Mouse (Mus musculus) embryonic fibroblast, embryonic 13.5 days (primary cell): ENCODE measurements around the gene Lef1. TPM values are rescaled to one million over a fixed set of nuclear protein-coding genes. Genes with fewer than 3 reads are reported as not detected.

Source experiments
- H3K27ac ChIP-seq: 2 replicates; pipeline ENCODE4 v1.5.1; 2012; ENCODE audit warnings: low read length, control low read depth, inconsistent platforms; ENCODE audit not compliant: insufficient read depth
- H3K4me1 ChIP-seq: 2 replicates; pipeline ENCODE4 v1.6.1; 2011; ENCODE audit warnings: low read length; ENCODE audit not compliant: control insufficient read depth, insufficient read depth
- H3K4me3 ChIP-seq: 2 replicates; pipeline ENCODE4 v1.5.1; 2011; ENCODE audit warnings: mild to moderate bottlenecking, control low read depth, low read length; ENCODE audit not compliant: insufficient read depth
- CTCF ChIP-seq: IDR thresholded peaks from 2 replicates; pipeline ENCODE4 v1.5.1; 2011; ENCODE audit warnings: mild to moderate bottlenecking, control low read depth, low read length, moderate library complexity, borderline replicate concordance; ENCODE audit not compliant: insufficient read depth
- POLR2A ChIP-seq: IDR thresholded peaks from 2 replicates; pipeline ENCODE4 v1.6.1; 2011; ENCODE audit warnings: low read depth, mild to moderate bottlenecking, control low read depth, low read length, moderate library complexity
- polyA plus RNA-seq: library from polyadenylated mRNA; stranded (reverse); fragments of >200 nt; gene quantifications from 2 replicates; pipeline ENCODE4 v1.2.4, GENCODE M21; 2011; ENCODE audit warnings: low read depth; ENCODE audit not compliant: missing spikeins, insufficient read length

Lef1 gene
- polyA plus RNA-seq, 1 experiment, result 1.7 TPM

- H3K4me3 ChIP-seq, result peak overlapping the region; percentile 48; the same call in 1 of the 2 replicates
- H3K27ac ChIP-seq, result no peak overlapping the region
- H3K4me1 ChIP-seq, result peaks cover 4% of the 10 kb centered on the region; the same call in 1 of the 2 replicates
- TF ChIP-seq CTCF, result no peak
- TF ChIP-seq POLR2A, result no peak
Observed at GRCm38 (mm10) chr3:131113029-131113428, 2.8 kb downstream of the Lef1 start.

- H3K4me3 ChIP-seq, result no peak overlapping the region
- no peaks in the 10 kb centered on the region for H3K4me1 ChIP-seq
- TF ChIP-seq CTCF (no peak), POLR2A (no peak)
- no peak overlapping the region for H3K27ac ChIP-seq
Observed at GRCm38 (mm10) chr3:131116116-131116515, 5.8 kb downstream of the Lef1 start.

- TF ChIP-seq CTCF (no peak), POLR2A (no peak)
- H3K4me3 ChIP-seq, result no peak overlapping the region
- H3K27ac ChIP-seq, result no peak overlapping the region
- H3K4me1 ChIP-seq, result no peaks in the 10 kb centered on the region
Observed at GRCm38 (mm10) chr3:131117352-131117751, 7.1 kb downstream of the Lef1 start.

DNA sequence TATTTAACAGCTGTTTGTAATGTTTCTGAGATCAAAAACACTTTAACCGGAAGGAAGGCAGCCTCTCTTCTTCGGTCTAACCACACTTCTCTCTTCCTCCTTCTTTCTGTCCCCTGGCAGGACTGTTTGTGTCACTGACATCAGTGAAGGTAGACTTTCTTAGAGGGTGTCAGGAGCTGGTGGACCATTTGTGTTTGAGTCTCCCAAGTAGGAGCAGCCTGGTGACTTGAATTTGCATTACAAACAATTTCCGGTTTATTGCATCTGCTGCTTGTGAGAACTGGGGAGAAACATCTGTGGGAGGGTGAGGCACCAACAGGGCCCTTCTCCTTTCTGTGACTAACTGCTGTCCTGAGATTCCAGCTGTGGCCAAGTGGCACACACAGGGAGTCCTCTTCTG is 7.6 kb downstream of the Lef1 start:
- TF ChIP-seq CTCF (no peak), POLR2A (no peak)
- Histone ChIP-seq H3K27ac (no peak overlapping the region), H3K4me3 (no peak overlapping the region), H3K4me1 (no peaks in the 10 kb centered on the region)

- Histone ChIP-seq H3K4me3 (no peak overlapping the region), H3K4me1 (no peaks in the 10 kb centered on the region), H3K27ac (no peak overlapping the region)
- TF ChIP-seq POLR2A (no peak), CTCF (no peak)
Observed at GRCm38 (mm10) chr3:131119435-131119834, 9.2 kb downstream of the Lef1 start.

- TF ChIP-seq POLR2A (no peak), CTCF (no peak)
- no peak overlapping the region for H3K27ac ChIP-seq
- H3K4me1 ChIP-seq, result no peaks in the 10 kb centered on the region
- H3K4me3 ChIP-seq, result no peak overlapping the region
Observed at GRCm38 (mm10) chr3:131123501-131123900, 13.2 kb downstream of the Lef1 start.

DNA sequence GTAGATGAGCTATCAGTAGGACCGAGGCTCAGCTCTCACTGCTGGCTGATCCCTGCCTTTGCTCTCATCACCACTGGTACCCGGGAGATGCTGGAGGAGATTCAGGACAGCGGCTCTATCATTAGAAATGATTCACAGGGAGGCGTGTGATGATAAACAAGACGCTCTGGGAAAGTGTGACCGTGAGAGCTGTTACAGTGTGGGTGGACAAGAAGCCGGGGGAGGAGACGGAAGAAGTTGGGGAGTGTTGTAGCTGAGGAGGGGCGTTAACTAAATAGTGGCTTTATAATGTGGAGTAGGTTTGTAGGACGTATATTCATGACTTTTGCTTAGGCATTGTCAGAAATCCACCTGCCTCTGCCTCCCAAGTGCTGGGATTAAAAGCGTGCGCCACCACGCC is 15.6 kb downstream of the Lef1 start:
- TF ChIP-seq CTCF (no peak), POLR2A (no peak)
- Histone ChIP-seq H3K27ac (no peak overlapping the region), H3K4me1 (no peaks in the 10 kb centered on the region), H3K4me3 (no peak overlapping the region)

DNA sequence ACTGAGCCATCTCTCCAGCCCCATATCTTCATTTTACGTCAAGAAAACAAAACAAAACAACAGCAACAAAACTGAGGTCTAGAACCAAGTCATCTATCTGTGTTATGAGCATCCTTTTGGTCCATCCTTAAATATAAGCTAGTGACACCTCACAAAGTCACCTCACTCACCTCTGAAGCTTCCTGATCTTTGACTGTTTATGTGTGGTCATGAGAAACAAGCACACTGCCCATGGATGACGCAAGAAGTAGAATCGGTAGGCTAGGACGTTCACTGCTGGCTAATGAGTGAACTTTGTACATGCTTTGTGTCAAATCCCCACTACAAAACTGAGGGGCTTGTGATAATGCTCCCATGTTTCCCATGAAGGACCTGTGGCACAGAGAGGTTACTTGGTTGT is 16.2 kb downstream of the Lef1 start:
- H3K4me1 ChIP-seq, result no peaks in the 10 kb centered on the region
- no peak overlapping the region for H3K27ac ChIP-seq
- no peak for TF ChIP-seq CTCF
- H3K4me3 ChIP-seq, result no peak overlapping the region

DNA sequence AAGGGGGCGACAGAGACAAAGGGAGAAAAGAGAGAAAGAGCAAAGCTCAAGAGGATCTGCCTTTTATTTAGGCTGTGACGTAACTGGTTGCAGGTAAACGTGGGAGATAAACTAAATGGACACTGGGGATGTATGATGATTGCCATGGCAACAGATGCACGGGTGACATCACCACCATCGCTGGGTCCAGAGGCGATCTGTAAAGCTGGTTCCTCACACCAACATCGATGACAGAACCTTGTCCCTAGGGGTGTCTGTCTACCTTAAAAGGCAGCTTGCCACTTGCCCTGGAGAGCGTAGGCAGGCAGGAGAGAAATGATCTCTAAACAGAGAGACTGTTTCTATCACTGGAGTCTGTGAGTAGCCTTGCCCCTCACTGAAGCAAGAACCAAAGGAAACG is 23.7 kb downstream of the Lef1 start:
- Histone ChIP-seq H3K4me1 (peaks cover 5% of the 10 kb centered on the region; the same call in 1 of the 2 replicates), H3K4me3 (no peak overlapping the region), H3K27ac (no peak overlapping the region)
- no peak for TF ChIP-seq POLR2A
- no peak for TF ChIP-seq CTCF

- Histone ChIP-seq H3K4me1 (peaks cover 7% of the 10 kb centered on the region; the same call in 1 of the 2 replicates), H3K27ac (no peak overlapping the region), H3K4me3 (no peak overlapping the region)
- no peak for TF ChIP-seq CTCF
- no peak for TF ChIP-seq POLR2A
Observed at GRCm38 (mm10) chr3:131135434-131135833, 25.2 kb downstream of the Lef1 start.

GRCm38 (mm10) chr3:131136455-131136854 is 26.2 kb downstream of the Lef1 start:
- no peak overlapping the region for H3K4me3 ChIP-seq
- no peak overlapping the region for H3K27ac ChIP-seq
- TF ChIP-seq POLR2A, result no peak
- TF ChIP-seq CTCF, result no peak
- H3K4me1 ChIP-seq, result peaks cover 7% of the 10 kb centered on the region; the same call in 1 of the 2 replicates
